ENCODE assay signal across 30 mouse cellular contexts in the genomic region with DNA sequence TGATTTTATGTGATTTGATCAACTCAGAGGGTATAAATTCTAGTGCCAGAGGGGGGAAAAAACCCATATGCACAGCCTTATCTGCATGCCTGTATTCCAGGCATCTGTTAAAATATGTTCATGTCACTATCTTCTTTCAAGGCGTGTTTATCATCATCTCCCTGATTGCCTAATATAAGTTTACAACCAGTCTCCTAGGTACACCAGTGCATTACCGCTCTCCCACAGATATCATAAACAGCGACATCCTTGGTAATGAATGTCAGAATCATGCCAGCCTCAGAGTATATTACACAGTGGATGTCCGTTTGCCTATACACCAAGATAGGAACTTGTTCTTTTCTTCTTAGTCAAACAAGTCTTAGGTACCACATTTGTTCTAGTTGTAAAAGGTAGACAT.
"Had no signal": no experiment of that assay in that cellular context is flagged by ENCODE, and none has a peak within 500 bp of the region (broad histone marks: within the 10 kb centered on the region; RNA-seq: fewer than 3 reads in every experiment).

No protein-coding gene starts in this region.

- H3K4me2 ChIP-seq: limb, embryonic 12.5 days; limb, embryonic 13.5 days; limb, embryonic 15.5 days; liver, embryonic 11.5 days; liver, embryonic 12.5 days; liver, embryonic 13.5 days; liver, embryonic 15.5 days; lung, embryonic 14.5 days; lung, embryonic 15.5 days; midbrain, embryonic 12.5 days; midbrain, embryonic 13.5 days had no signal

- H3K9me3 ChIP-seq: limb, embryonic 10.5 days; limb, embryonic 12.5 days; limb, embryonic 13.5 days; limb, embryonic 15.5 days; liver, embryonic 12.5 days; liver, embryonic 13.5 days; liver, embryonic 15.5 days; lung, embryonic 15.5 days; megakaryocyte, embryonic 14.5 days; midbrain, embryonic 10.5 days; midbrain, embryonic 12.5 days; midbrain, embryonic 13.5 days had no signal

- H3K9ac ChIP-seq: limb, embryonic 12.5 days; limb, embryonic 13.5 days; limb, embryonic 15.5 days; liver, embryonic 12.5 days; liver, embryonic 13.5 days; liver, embryonic 14.5 days; liver, embryonic 15.5 days; liver, postnatal 0 days; lung, embryonic 14.5 days; lung, embryonic 15.5 days; midbrain, embryonic 12.5 days; midbrain, embryonic 13.5 days had no signal

- H3K27ac ChIP-seq: left cerebral cortex, adult 2 months; limb, embryonic 10.5 days; limb, embryonic 12.5 days; limb, embryonic 13.5 days; limb, embryonic 15.5 days; liver, embryonic 12.5 days; liver, embryonic 13.5 days; liver, embryonic 14.5 days; liver, embryonic 15.5 days; lung, embryonic 15.5 days; macrophage; midbrain, embryonic 10.5 days; midbrain, embryonic 12.5 days; midbrain, embryonic 13.5 days had no signal

- H3K27me3 ChIP-seq: limb, embryonic 12.5 days; limb, embryonic 13.5 days; limb, embryonic 15.5 days; liver, embryonic 12.5 days; liver, embryonic 13.5 days; liver, embryonic 15.5 days; lung, embryonic 15.5 days; megakaryocyte, embryonic 14.5 days; midbrain, embryonic 12.5 days; midbrain, embryonic 13.5 days had no signal

- ATAC-seq: liver, embryonic 12.5 days; liver, postnatal 0 days; lung, postnatal 0 days; midbrain, embryonic 13.5 days; midbrain, embryonic 16.5 days had no signal

- DNase-seq: left cerebral cortex, postnatal 4 days; liver; liver, embryonic 13.5 days; liver, postnatal 0 days; lung, adult 18-20 months; lung, adult 2 months; lung, embryonic 14.5 days; lung, postnatal 10 days; lung, postnatal 14 days; lung, postnatal 36 days; lung, postnatal 4 days; midbrain, embryonic 14.5 days had no signal

- H3K36me3 ChIP-seq: limb, embryonic 10.5 days; limb, embryonic 12.5 days; limb, embryonic 13.5 days; limb, embryonic 15.5 days; liver, embryonic 12.5 days; liver, embryonic 13.5 days; liver, embryonic 15.5 days; lung, embryonic 15.5 days; midbrain, embryonic 10.5 days; midbrain, embryonic 12.5 days; midbrain, embryonic 13.5 days had no signal

- H3K4me1 ChIP-seq: limb, embryonic 10.5 days; limb, embryonic 12.5 days; limb, embryonic 13.5 days; limb, embryonic 15.5 days; liver, embryonic 12.5 days; liver, embryonic 13.5 days; liver, embryonic 15.5 days; lung, embryonic 15.5 days; megakaryocyte, embryonic 14.5 days; midbrain, embryonic 10.5 days; midbrain, embryonic 12.5 days; midbrain, embryonic 13.5 days had no signal

- H3K4me3 ChIP-seq: left cerebral cortex, adult 2 months; limb, embryonic 10.5 days; limb, embryonic 12.5 days; limb, embryonic 13.5 days; limb, embryonic 15.5 days; liver, embryonic 12.5 days; liver, embryonic 13.5 days; liver, embryonic 15.5 days; lung, embryonic 15.5 days; megakaryocyte, embryonic 14.5 days; midbrain, embryonic 10.5 days; midbrain, embryonic 12.5 days; midbrain, embryonic 13.5 days; myocyte had no signal
